Mouse (Mus musculus) embryonic stem cell, embryonic (primary cell): Measurements from ENCODE around the gene Cxcl14.

Experiments used
- CTCF ChIA-PET, 4 experiments: fragments of 300-600 bp in 2 of 4; fragments of 350-600 bp in 2 of 4; sonication (Branson Sonifier 250); formaldehyde crosslinking; loops; one replicate each; lab custom pipeline; 2022; ENCODE audit warnings: inconsistent platforms in 2 of 4; lab: Charles Lee
- POLR2A ChIA-PET, 4 experiments: fragments of 300-600 bp in 2 of 4; fragments of 350-600 bp in 2 of 4; sonication (Branson Sonifier 250); formaldehyde crosslinking; loops; one replicate each; lab custom pipeline; 2022; ENCODE audit warnings: antibody characterized with exemption in 4 of 4, inconsistent platforms in 1 of 4; lab: Charles Lee

The Cxcl14 gene

GRCm38 (mm10) chr13:56265661-56266060 lies 30.7 kb downstream of the Cxcl14 start:
- CTCF ChIA-PET, result interaction anchor here (0.6 to 4.9 kb wide), 51 partner anchors 8 to 1657 kb away, joined by 3 to 88 read pairs (median 4); partner anchors contain the start of gene Neurog1 (in 1 of the 4)

DNA sequence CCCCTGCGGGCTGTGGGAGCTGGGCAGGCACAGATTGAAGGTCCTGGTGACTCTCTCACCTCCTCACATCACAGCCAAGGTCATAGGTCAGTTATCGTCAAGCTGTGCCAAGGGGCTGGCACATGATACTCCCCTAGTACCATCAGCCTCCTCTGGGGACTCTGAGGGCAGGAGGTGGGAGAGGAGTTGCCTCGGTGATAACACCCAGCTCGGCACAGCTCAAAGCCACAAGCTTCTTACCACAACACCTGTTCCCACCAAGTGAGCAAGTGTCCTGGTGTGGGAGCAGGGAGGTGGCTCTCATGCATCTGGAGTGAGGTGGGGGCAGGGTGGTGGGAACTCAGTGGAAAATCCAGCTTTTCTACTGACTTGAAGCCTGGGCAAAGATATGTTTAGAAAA lies 34.1 kb downstream of the Cxcl14 start:
- ChIA-PET CTCF (interaction anchor here in 3 of 4 experiments (0.6 to 1.6 kb wide), 5 partner anchors 17 to 503 kb away, joined by 3 to 9 read pairs (median 4); no protein-coding TSS in a partner anchor), POLR2A (no interaction called here)

More at GRCm38 (mm10) chr13:56265661-56266060, 30.7 kb downstream of the Cxcl14 start:
- POLR2A ChIA-PET, result interaction anchor here in 3 of 4 experiments (0.6 to 1.4 kb wide), 7 partner anchors 14 to 185 kb away, joined by 3 to 5 read pairs (median 3); no protein-coding TSS in a partner anchor

DNA sequence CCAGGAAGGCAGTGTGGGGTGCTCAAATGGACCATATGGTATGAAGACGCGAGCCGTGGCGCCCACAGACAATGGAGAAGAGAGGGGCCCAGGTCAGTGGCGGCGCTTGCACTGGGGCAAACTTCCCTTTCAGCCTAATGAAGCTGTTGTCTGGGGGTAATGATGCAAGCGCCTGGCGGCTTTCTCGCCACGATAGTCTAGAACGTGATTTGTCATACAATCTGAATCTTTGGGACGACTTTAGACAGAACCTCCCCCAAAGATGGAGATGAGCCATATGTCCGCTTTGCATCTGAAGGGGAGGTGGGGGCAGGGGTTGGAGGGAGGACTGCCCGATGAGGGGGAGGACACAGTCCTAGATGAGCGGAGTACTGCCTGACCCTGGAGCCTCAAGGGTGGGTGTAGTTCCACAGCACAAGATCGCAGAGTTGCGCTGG lies 36.0 kb downstream of the Cxcl14 start:
- CTCF ChIA-PET, result interaction anchor here (0.6 to 1.6 kb wide), 14 partner anchors 11 to 213 kb away, joined by 3 to 8 read pairs (median 4); no protein-coding TSS in a partner anchor
- POLR2A ChIA-PET, result interaction anchor here (0.5 to 2.1 kb wide), 17 partner anchors 11 to 604 kb away, joined by 3 to 13 read pairs (median 5); no protein-coding TSS in a partner anchor

GRCm38 (mm10) chr13:56259926-56260250 lies 36.5 kb downstream of the Cxcl14 start:
- ChIA-PET CTCF (interaction anchor here (0.6 to 1.6 kb wide), 14 partner anchors 8 to 213 kb away, joined by 3 to 8 read pairs (median 4); no protein-coding TSS in a partner anchor), POLR2A (interaction anchor here (0.6 to 2.1 kb wide), 16 partner anchors 10 to 604 kb away, joined by 3 to 13 read pairs (median 5); no protein-coding TSS in a partner anchor)

GRCm38 (mm10) chr13:56259021-56259925 lies 37.1 kb downstream of the Cxcl14 start:
- ChIA-PET CTCF (interaction anchor here (0.6 to 1.6 kb wide), 10 partner anchors 8 to 214 kb away, joined by 3 to 8 read pairs (median 4); no protein-coding TSS in a partner anchor), POLR2A (interaction anchor here (0.6 to 2.1 kb wide), 17 partner anchors 9 to 603 kb away, joined by 3 to 13 read pairs (median 5); no protein-coding TSS in a partner anchor)

GRCm38 (mm10) chr13:56258196-56259020 lies 37.9 kb downstream of the Cxcl14 start:
- CTCF ChIA-PET, result interaction anchor here in 1 of 4 experiments (0.7 kb wide), 1 partner anchor 295 kb away, joined by 3 read pairs; no protein-coding TSS in a partner anchor
- POLR2A ChIA-PET, result interaction anchor here in 2 of 4 experiments (0.9 to 2.0 kb wide), 2 partner anchors 37 to 430 kb away, joined by 3 to 11 read pairs; no protein-coding TSS in a partner anchor

DNA sequence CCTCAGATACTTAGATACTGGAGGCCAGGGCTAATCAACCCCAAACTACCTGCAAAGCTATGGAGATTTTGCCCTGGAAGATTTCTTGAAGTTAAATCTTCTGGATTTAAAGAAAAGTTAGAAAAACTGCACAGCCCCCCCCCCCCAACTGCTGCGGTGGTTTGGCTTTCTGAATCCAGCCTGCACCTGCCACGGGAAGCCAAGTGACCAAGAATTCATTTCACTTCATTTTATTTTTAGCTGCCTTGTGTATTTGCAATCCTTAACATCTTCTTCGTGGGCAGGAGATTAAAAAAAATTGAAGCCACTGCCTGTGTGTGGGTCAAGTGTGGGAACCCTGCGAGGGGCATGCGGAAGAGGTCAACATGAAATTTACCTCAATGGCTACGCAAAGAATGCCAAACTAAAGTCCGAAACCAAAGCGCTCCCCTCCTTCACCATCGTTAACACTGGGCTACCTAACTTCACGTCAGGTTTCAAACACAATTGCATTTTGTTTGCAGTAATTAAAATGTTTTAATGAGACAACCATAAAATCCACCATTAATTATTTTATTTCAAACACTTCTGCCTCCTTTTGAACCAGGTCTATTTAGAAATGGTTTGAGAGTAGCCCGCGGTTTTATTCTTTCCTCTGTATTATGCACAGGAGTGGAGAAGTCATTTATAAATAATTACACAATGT lies 38.7 kb downstream of the Cxcl14 start:
- ChIA-PET POLR2A (interaction anchor here in 3 of 4 experiments (0.6 to 0.9 kb wide), 4 partner anchors 36 to 227 kb away, joined by 3 to 5 read pairs (median 4); no protein-coding TSS in a partner anchor), CTCF (interaction anchor here in 2 of 4 experiments (0.6 to 0.7 kb wide), 3 partner anchors 8 to 294 kb away, joined by 3 to 4 read pairs (median 3); no protein-coding TSS in a partner anchor)

- POLR2A ChIA-PET, result interaction anchor here in 2 of 4 experiments (0.6 to 0.8 kb wide), 3 partner anchors 58 to 228 kb away, joined by 3 to 5 read pairs (median 4); no protein-coding TSS in a partner anchor
- CTCF ChIA-PET, result interaction anchor here in 2 of 4 experiments (0.6 kb wide), 2 partner anchors 9 to 66 kb away, joined by 3 to 4 read pairs; no protein-coding TSS in a partner anchor
Observed at GRCm38 (mm10) chr13:56256716-56257299, 39.5 kb downstream of the Cxcl14 start.

- ChIA-PET POLR2A (interaction anchor here (0.5 to 1.9 kb wide), 11 partner anchors 11 to 425 kb away, joined by 3 to 6 read pairs (median 4); no protein-coding TSS in a partner anchor), CTCF (interaction anchor here (0.6 to 2.0 kb wide), 12 partner anchors 12 to 180 kb away, joined by 3 to 10 read pairs (median 4); no protein-coding TSS in a partner anchor)
Observed at GRCm38 (mm10) chr13:56253379-56253778, 43.0 kb downstream of the Cxcl14 start.

DNA sequence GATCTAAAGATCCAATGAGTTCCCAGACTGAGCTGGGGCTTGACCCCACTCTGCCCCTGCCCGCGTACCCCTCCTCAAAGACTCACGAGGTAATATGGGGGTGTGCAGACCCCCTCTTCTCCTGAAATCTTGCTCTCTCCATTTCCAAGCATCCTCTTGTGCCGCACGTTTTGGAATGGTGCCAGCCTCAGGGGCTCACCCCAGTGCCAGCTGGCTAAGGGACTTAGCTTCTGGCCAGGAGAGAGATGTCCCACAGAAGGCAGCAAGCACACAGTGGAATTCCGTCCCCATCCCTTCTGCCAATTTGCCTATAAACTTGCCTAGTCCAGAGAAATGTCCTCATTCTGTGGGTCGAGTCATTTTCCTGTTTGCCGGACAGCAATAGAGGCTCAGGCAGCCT lies 43.6 kb downstream of the Cxcl14 start:
- POLR2A ChIA-PET, result interaction anchor here in 3 of 4 experiments (0.5 to 1.9 kb wide), 7 partner anchors 17 to 424 kb away, joined by 4 to 6 read pairs (median 4); no protein-coding TSS in a partner anchor
- CTCF ChIA-PET, result interaction anchor here (0.5 to 1.8 kb wide), 14 partner anchors 14 to 508 kb away, joined by 3 to 8 read pairs (median 4); no protein-coding TSS in a partner anchor

DNA sequence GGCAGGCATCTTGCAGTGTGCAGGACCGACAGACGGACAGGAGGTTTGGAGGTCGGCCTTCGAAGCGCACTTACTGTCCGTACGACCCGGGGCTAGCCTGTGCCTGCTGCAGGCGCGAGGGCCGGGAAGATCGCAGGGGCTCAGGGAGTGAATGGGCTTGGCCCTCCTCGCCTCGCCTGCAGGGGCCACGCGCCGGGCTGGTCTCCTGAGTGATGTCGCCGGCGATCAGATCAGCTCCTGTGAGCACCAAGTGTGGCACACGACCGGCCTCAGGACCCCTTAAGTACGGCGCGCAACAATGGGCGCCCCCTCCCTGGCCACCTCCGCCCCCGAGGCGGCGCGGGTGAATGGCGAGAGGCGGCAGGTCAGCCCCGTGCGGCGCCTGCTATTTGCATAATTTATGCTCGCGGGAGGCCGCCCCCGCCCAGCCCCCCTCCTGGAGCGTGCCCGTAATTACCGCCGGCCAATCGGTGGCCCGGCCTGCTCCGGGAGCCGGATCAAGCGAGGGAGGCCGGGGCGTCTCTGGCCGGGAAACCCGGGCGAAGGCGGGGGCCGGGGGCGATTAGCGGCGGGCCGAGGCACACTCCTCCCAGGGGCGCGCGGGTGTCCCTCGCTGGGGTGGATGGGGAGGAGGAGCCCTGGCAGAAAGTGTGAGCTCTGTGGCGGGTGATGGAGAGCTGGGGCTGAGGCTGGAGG lies 44.3 kb downstream of the Cxcl14 start, which contains the start of gene Neurog1:
Gene Neurog1 (minus strand): TSS at position 240 of the 696 bp plus-strand sequence.
- POLR2A ChIA-PET, result interaction anchor here in 3 of 4 experiments (0.7 to 1.9 kb wide), 6 partner anchors 16 to 423 kb away, joined by 4 to 6 read pairs (median 4); no protein-coding TSS in a partner anchor

GRCm38 (mm10) chr13:56251176-56251923 lies 45.0 kb downstream of the Cxcl14 start:
- ChIA-PET CTCF (interaction anchor here in 2 of 4 experiments (0.6 to 2.0 kb wide), 5 partner anchors 15 to 281 kb away, joined by 3 to 8 read pairs (median 4); no protein-coding TSS in a partner anchor), POLR2A (interaction anchor here in 2 of 4 experiments (0.7 to 1.7 kb wide), 2 partner anchors 60 to 130 kb away, joined by 3 to 4 read pairs; no protein-coding TSS in a partner anchor)

More for the DNA sequence above, 44.3 kb downstream of the Cxcl14 start, which contains the start of gene Neurog1:
- CTCF ChIA-PET, result interaction anchor here (0.5 to 2.0 kb wide), 14 partner anchors 14 to 509 kb away, joined by 3 to 8 read pairs (median 4); no protein-coding TSS in a partner anchor

GRCm38 (mm10) chr13:56250551-56251161 lies 45.7 kb downstream of the Cxcl14 start:
- ChIA-PET POLR2A (interaction anchor here in 3 of 4 experiments (0.7 to 1.8 kb wide), 5 partner anchors 10 to 130 kb away, joined by 3 to 6 read pairs (median 4); no protein-coding TSS in a partner anchor), CTCF (interaction anchor here in 2 of 4 experiments (0.9 to 2.0 kb wide), 4 partner anchors 14 to 183 kb away, joined by 3 to 8 read pairs (median 4); no protein-coding TSS in a partner anchor)
